ENCODE assay signal across 19 mouse cellular contexts in genomic region chr4:137991240-137991639, GRCm38 (mm10).
"Had no signal": no experiment of that assay in that cellular context is flagged by ENCODE, and none has a peak within 500 bp of the region (broad histone marks: within the 10 kb centered on the region; RNA-seq: fewer than 3 reads in every experiment).

No protein-coding gene starts in this region.

- H3K9me3 ChIP-seq: midbrain, embryonic 10.5 days; midbrain, embryonic 12.5 days; neural tube, embryonic 13.5 days; neural tube, embryonic 15.5 days had no signal

- ATAC-seq: midbrain, embryonic 16.5 days had no signal

- H3K4me2 ChIP-seq: lung, embryonic 14.5 days; midbrain, embryonic 12.5 days; neural tube, embryonic 13.5 days; neural tube, embryonic 15.5 days had no signal

- H3K36me3 ChIP-seq: neural tube, embryonic 15.5 days had no signal

- DNase-seq: lung, adult 18-20 months; lung, embryonic 14.5 days; lung, postnatal 10 days; lung, postnatal 4 days; midbrain, embryonic 14.5 days; retina, postnatal 1 day; right cerebral cortex, adult 18-20 months; right cerebral cortex, postnatal 25 days; right cerebral cortex, postnatal 4 days; spleen, adult 18-20 months; thymus, adult 18-20 months; thymus, postnatal 14 days; thymus, postnatal 36 days had no signal

- H3K4me3 ChIP-seq: midbrain, embryonic 10.5 days; midbrain, embryonic 12.5 days; myocyte; neural tube, embryonic 13.5 days; neural tube, embryonic 15.5 days had no signal

- H3K27ac ChIP-seq: midbrain, embryonic 10.5 days; midbrain, embryonic 12.5 days; neural tube, embryonic 13.5 days; neural tube, embryonic 15.5 days had no signal

- H3K9ac ChIP-seq: lung, embryonic 14.5 days; midbrain, embryonic 12.5 days; neural tube, embryonic 13.5 days; neural tube, embryonic 15.5 days had no signal

- H3K27me3 ChIP-seq: neural tube, embryonic 13.5 days; neural tube, embryonic 15.5 days had no signal
